Mouse (Mus musculus) liver, embryonic 16.5 days (tissue): ENCODE data around the gene Tfe3. TPM values are rescaled to one million over a fixed set of nuclear protein-coding genes. Genes with fewer than 3 reads are reported as not detected.

Experiments
- ATAC-seq: fragments of 200-750 bp; cut with Nextera tagmentation; 2 replicates; pipeline ENCODE4 v1.8.0; 2017; ENCODE audit warnings: low read depth, mild to moderate bottlenecking, moderate number of reproducible peaks, moderate library complexity
- H3K27ac ChIP-seq: fragments of 300-500 bp; sonication (generic); 2 replicates; pipeline ENCODE4 v1.5.1; 2014; ENCODE audit warnings: mild to moderate bottlenecking, low read length
- H3K27me3 ChIP-seq: fragments of 300-500 bp; sonication (generic); 2 replicates; pipeline ENCODE4 v1.6.1; 2014; ENCODE audit warnings: low read depth, low read length, mixed read lengths; ENCODE audit not compliant: control insufficient read depth, insufficient read depth
- H3K36me3 ChIP-seq: fragments of 300-500 bp; sonication (generic); 2 replicates; pipeline ENCODE4 v1.6.1; 2014; ENCODE audit warnings: mild to moderate bottlenecking; ENCODE audit not compliant: control insufficient read depth, insufficient read depth
- H3K4me1 ChIP-seq: fragments of 300-500 bp; sonication (generic); 2 replicates; pipeline ENCODE4 v1.6.1; 2014; ENCODE audit warnings: low read depth, low read length, mixed read lengths; ENCODE audit not compliant: control insufficient read depth
- H3K4me2 ChIP-seq: fragments of 300-500 bp; sonication (generic); 2 replicates; pipeline ENCODE4 v1.6.1; 2014; ENCODE audit warnings: low read depth, low read length, mixed read lengths
- H3K4me3 ChIP-seq: fragments of 300-500 bp; sonication (generic); 2 replicates; pipeline ENCODE4 v1.5.1; 2014; ENCODE audit warnings: low read depth, mild to moderate bottlenecking, low read length
- H3K9ac ChIP-seq: fragments of 300-500 bp; sonication (generic); 2 replicates; pipeline ENCODE4 v1.6.1; 2014; ENCODE audit warnings: low read depth, low read length
- H3K9me3 ChIP-seq: fragments of 300-500 bp; sonication (generic); replicated peaks from 2 replicates; pipeline ENCODE4 v1.6.1; 2016; ENCODE audit warnings: low read length; ENCODE audit not compliant: control insufficient read depth
- WGBS: fragments of 180-500 bp; shearing (Covaris S2); extraction: QIAGEN DNeasy Blood & Tissue Kit; methylation state at CpG from one replicate; pipeline ENCODE4 v1.1.7; 2014; ENCODE audit not compliant: insufficient replicate concordance; 5-methylcytosine and 5-hydroxymethylcytosine counted together
- microRNA counts: library from miRNA; unstranded; fragments of <30 nt; microRNA quantifications from one replicate; lab custom pipeline; 2016
- microRNA-seq: library from miRNA; unstranded; fragments of <30 nt; microRNA quantifications from one replicate; pipeline ENCODE4, GENCODE M21; 2016
- polyA plus RNA-seq: library from polyadenylated mRNA; unstranded; fragments of >200 nt; fragmentation: Nextera tagmentation; extraction: Ambion mirVana; gene quantifications from 2 replicates; pipeline ENCODE4 v1.2.1, GENCODE M21; 2015

Gene Tfe3
- polyA plus RNA-seq, 1 experiment from 2014 or later = 11.4 TPM

- peak within 1 kb of the TSS; percentile 27; the same call in 1 of the 2 replicates for H3K4me3 ChIP-seq
- H3K4me2 ChIP-seq = peak within 1 kb of the TSS; percentile 44
- no peaks in the 10 kb centered on the region; the same call in 1 of the 2 replicates for H3K4me1 ChIP-seq
- no peak within 1 kb of the TSS for H3K27ac ChIP-seq
- no peaks in the 10 kb centered on the region; the same call in 1 of the 2 replicates for H3K36me3 ChIP-seq
- 14% methylated on average over 24 of the region's 24 CpGs for WGBS
- H3K9ac ChIP-seq = no peak within 1 kb of the TSS; the same call in 1 of the 2 replicates
- no peaks in the 10 kb centered on the region for H3K27me3 ChIP-seq
- ATAC-seq = no peak
- no peaks in the 10 kb centered on the region for H3K9me3 ChIP-seq
These were observed 59.8 kb downstream of the Tfe3 start, which contains the start of gene Kcnd1 for GRCm38 (mm10) chrX:7821865-7822779. Kcnd1 (plus strand) TSS chrX:7822289.

MicroRNAs encoded within 50 kb of the gene (microRNA counts, 519-probe panel; counts per million panel counts)
- 2,018 counts per million, percentile 27 among the panel's probes with 10 or more counts for microRNA mmu-miR-1198 (lab: Ali Mortazavi, UCI)

Small RNAs within 50 kb of the gene (microRNA-seq; reads per million reads assigned to microRNA genes)
- 29.3 reads per million, percentile 41 among the genes with 10 or more reads in this experiment for gene Mir1198

Other genes with a start within 250 kb of the Tfe3 start
- 0.09 TPM in 1 of 2 replicates, not detected in the other for gene Foxp3, start 188.9 kb upstream of the Tfe3 start, polyA plus RNA-seq
- 0.21 and 0.24 TPM in 2 replicates for gene Ppp1r3f, start 188.3 kb upstream of the Tfe3 start, polyA plus RNA-seq
- gene Ccdc22, start 157.0 kb upstream of the Tfe3 start, polyA plus RNA-seq = 17.3 and 17.6 TPM in 2 replicates
- gene Cacna1f, start 155.5 kb upstream of the Tfe3 start, polyA plus RNA-seq = 0.04 and 0.06 TPM in 2 replicates
- 0.25 and 0.32 TPM in 2 replicates for gene Syp, start 124.1 kb upstream of the Tfe3 start, polyA plus RNA-seq
- 1.4 and 2.3 TPM in 2 replicates for gene Prickle3, start 105.3 kb upstream of the Tfe3 start, polyA plus RNA-seq
- gene Plp2, start 91.2 kb upstream of the Tfe3 start, polyA plus RNA-seq = 24.8 and 29.2 TPM in 2 replicates
- 0.12 TPM in 1 of 2 replicates, not detected in the other for gene Magix, start 81.3 kb upstream of the Tfe3 start, polyA plus RNA-seq
- gene Gpkow, start 65.4 kb upstream of the Tfe3 start, polyA plus RNA-seq = 13.4 and 14.0 TPM in 2 replicates
- gene Wdr45, start 48.2 kb upstream of the Tfe3 start, polyA plus RNA-seq = 19.9 and 21.8 TPM in 2 replicates
- gene Gm45208, start 40.3 kb upstream of the Tfe3 start, polyA plus RNA-seq = 0.27 and 0.51 TPM in 2 replicates
- 5.2 and 6.0 TPM in 2 replicates for gene Praf2, start 34.1 kb upstream of the Tfe3 start, polyA plus RNA-seq
- gene Ccdc120, start 11.7 kb upstream of the Tfe3 start, polyA plus RNA-seq = 1.6 and 1.9 TPM in 2 replicates
- 27.7 and 28.9 TPM in 2 replicates for gene Gripap1, start 27.2 kb downstream of the Tfe3 start, polyA plus RNA-seq
- gene Kcnd1, start 59.7 kb downstream of the Tfe3 start, polyA plus RNA-seq = 0.19 TPM in 2 replicates
- gene Otud5, start 78.8 kb downstream of the Tfe3 start, polyA plus RNA-seq = 32.9 and 42.5 TPM in 2 replicates
- 3.1 and 3.5 TPM in 2 replicates for gene Pim2, start 115.7 kb downstream of the Tfe3 start, polyA plus RNA-seq
- gene Slc35a2, start 121.5 kb downstream of the Tfe3 start, polyA plus RNA-seq = 13.5 and 14.2 TPM in 2 replicates
- 36.8 and 38.6 TPM in 2 replicates for gene Pqbp1, start 136.7 kb downstream of the Tfe3 start, polyA plus RNA-seq
- 90.8 and 94.9 TPM in 2 replicates for gene Timm17b, start 136.8 kb downstream of the Tfe3 start, polyA plus RNA-seq
- not detected in 2 replicates for gene Gm10491, start 145.3 kb downstream of the Tfe3 start, polyA plus RNA-seq
- gene Gm10490, start 147.0 kb downstream of the Tfe3 start, polyA plus RNA-seq = not detected in 2 replicates
- 0.05 and 0.17 TPM in 2 replicates for gene Pcsk1n, start 157.3 kb downstream of the Tfe3 start, polyA plus RNA-seq
- gene Eras, start 166.0 kb downstream of the Tfe3 start, polyA plus RNA-seq = not detected in 2 replicates
- 11.5 and 12.1 TPM in 2 replicates for gene Hdac6, start 185.3 kb downstream of the Tfe3 start, polyA plus RNA-seq
- gene Gata1, start 215.5 kb downstream of the Tfe3 start, polyA plus RNA-seq = 101 and 107 TPM in 2 replicates